Mouse (Mus musculus): ENCODE measurements around the gene Dennd4a.

DNA sequence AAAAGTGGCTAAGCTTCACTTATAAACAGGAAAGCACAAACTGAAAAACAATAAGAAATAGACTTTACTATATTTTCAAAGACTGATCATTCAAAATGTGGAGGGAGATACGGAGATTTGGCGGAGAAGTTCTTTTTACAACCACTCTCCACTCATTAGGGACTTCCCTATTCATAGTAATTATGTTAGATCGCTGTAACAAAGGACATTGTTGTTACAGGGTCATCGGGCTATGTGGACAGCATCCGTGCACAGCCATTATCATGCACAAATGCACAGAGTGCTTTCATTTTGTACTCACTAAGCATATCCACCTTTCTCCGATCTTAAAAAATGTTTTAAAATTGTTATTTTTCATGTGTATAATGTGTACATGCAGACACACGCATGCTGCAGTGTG, 27.6 kb upstream of the Dennd4a start:
- TF ChIP-seq EP300 (IDR thresholded peaks at IDR 0.05; ENCODE audit: low read depth) (no peak), CTCF (IDR thresholded peaks at IDR 0.05; ENCODE audit: low read depth) (no peak)

Data from liver, postnatal 0 days (tissue).